Mouse (Mus musculus) intestine, embryonic 15.5 days (tissue): ENCODE data around the gene Pcsk5. TPM values are rescaled to one million over a fixed set of nuclear protein-coding genes. Genes with fewer than 3 reads are reported as not detected.

ENCODE experiments used
- ATAC-seq: fragments of 200-750 bp; cut with Nextera tagmentation; 2 replicates; pipeline ENCODE4 v1.8.0; 2017; ENCODE audit warnings: moderate TSS enrichment, moderate library complexity
- H3K27ac ChIP-seq: fragments of 300-500 bp; sonication (generic); 2 replicates; pipeline ENCODE4 v1.5.1; 2015; ENCODE audit warnings: mild to moderate bottlenecking, inconsistent platforms
- H3K27me3 ChIP-seq: fragments of 300-500 bp; sonication (generic); replicated peaks from 2 replicates; pipeline ENCODE4 v1.6.1; 2015; ENCODE audit warnings: inconsistent platforms
- H3K36me3 ChIP-seq: fragments of 300-500 bp; sonication (generic); 2 replicates; pipeline ENCODE4 v1.6.1; 2015; ENCODE audit warnings: inconsistent platforms
- H3K4me1 ChIP-seq: fragments of 300-500 bp; sonication (generic); replicated peaks from 2 replicates; pipeline ENCODE4 v1.6.1; 2015; ENCODE audit warnings: inconsistent platforms
- H3K4me2 ChIP-seq: fragments of 300-500 bp; sonication (generic); replicated peaks from 2 replicates; pipeline ENCODE4 v1.6.1; 2015; ENCODE audit warnings: mild to moderate bottlenecking, inconsistent platforms
- H3K4me3 ChIP-seq: fragments of 300-500 bp; sonication (generic); replicated peaks from 2 replicates; pipeline ENCODE4 v1.5.1; 2015; ENCODE audit warnings: inconsistent platforms
- H3K9ac ChIP-seq: fragments of 300-500 bp; sonication (generic); 2 replicates; pipeline ENCODE4 v1.6.1; 2015; ENCODE audit warnings: inconsistent platforms
- H3K9me3 ChIP-seq: fragments of 300-500 bp; sonication (generic); 2 replicates; pipeline ENCODE4 v1.6.1; 2016; ENCODE audit warnings: inconsistent platforms
- WGBS: fragments of 180-500 bp; shearing (Covaris S2); methylation state at CpG from one replicate; pipeline ENCODE4 v1.1.7; 2015; 5-methylcytosine and 5-hydroxymethylcytosine counted together
- polyA plus RNA-seq: library from polyadenylated mRNA; unstranded; fragments of >200 nt; fragmentation: Nextera tagmentation; extraction: Ambion mirVana; gene quantifications from 2 replicates; pipeline ENCODE4 v1.2.1, GENCODE M21; 2015

The Pcsk5 gene
- polyA plus RNA-seq, 1 experiment from 2014 or later: 29.8 TPM

- no peaks in the 10 kb centered on the region for H3K9me3 ChIP-seq
- H3K27me3 ChIP-seq: no peaks in the 10 kb centered on the region
- no peak overlapping the region for H3K4me3 ChIP-seq
- WGBS: 83% methylated on average over 5 of the region's 5 CpGs
- no peak overlapping the region for H3K27ac ChIP-seq
- no peak overlapping the region for H3K9ac ChIP-seq
- H3K4me1 ChIP-seq: no peaks in the 10 kb centered on the region
- no peak for ATAC-seq
- no peaks in the 10 kb centered on the region for H3K36me3 ChIP-seq
- no peak overlapping the region for H3K4me2 ChIP-seq
Observed at GRCm38 (mm10) chr19:17769610-17770399, 67.6 kb downstream of the Pcsk5 start.

DNA sequence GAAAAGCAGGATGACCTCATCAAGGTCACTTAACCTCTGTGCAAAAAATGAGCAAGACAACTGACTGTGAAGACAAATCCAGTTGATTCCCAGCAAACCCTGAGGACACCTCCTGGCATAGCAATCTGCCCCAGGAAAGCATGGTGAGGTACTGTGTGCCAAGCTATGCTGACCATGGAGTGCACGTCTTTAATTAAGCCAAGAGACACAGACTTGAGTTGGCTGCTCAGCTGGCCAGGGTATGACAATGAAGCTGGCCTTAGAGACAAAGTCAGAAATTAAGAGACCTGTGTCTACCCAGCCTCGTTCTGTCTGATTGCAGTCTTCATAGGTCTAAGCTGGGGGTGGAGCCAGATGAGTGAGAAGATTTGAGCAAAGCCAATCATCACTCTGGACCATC lies 72.4 kb downstream of the Pcsk5 start:
- Histone ChIP-seq H3K9me3 (no peaks in the 10 kb centered on the region), H3K4me3 (no peak overlapping the region), H3K36me3 (no peaks in the 10 kb centered on the region), H3K4me1 (no peaks in the 10 kb centered on the region), H3K4me2 (no peak overlapping the region), H3K27me3 (no peaks in the 10 kb centered on the region), H3K27ac (no peak overlapping the region), H3K9ac (no peak overlapping the region)
- no peak for ATAC-seq
- 90% methylated on average over 2 of the region's 2 CpGs for WGBS

GRCm38 (mm10) chr19:17762740-17763139 lies 74.7 kb downstream of the Pcsk5 start:
- Histone ChIP-seq H3K4me2 (no peak overlapping the region), H3K9ac (no peak overlapping the region; the same call in 1 of the 2 replicates), H3K36me3 (no peaks in the 10 kb centered on the region), H3K27ac (no peak overlapping the region), H3K4me1 (no peaks in the 10 kb centered on the region), H3K9me3 (no peaks in the 10 kb centered on the region), H3K27me3 (no peaks in the 10 kb centered on the region), H3K4me3 (no peak overlapping the region)
- peak; percentile 32; the same call in 1 of the 2 replicates for ATAC-seq

GRCm38 (mm10) chr19:17761678-17762077 lies 75.8 kb downstream of the Pcsk5 start:
- WGBS: 76% methylated on average over 5 of the region's 5 CpGs
- no peak overlapping the region for H3K27ac ChIP-seq
- H3K4me2 ChIP-seq: no peak overlapping the region
- H3K36me3 ChIP-seq: no peaks in the 10 kb centered on the region
- H3K9ac ChIP-seq: no peak overlapping the region
- H3K4me3 ChIP-seq: no peak overlapping the region
- H3K4me1 ChIP-seq: no peaks in the 10 kb centered on the region
- peak; percentile 32; the same call in 1 of the 2 replicates for ATAC-seq
- no peaks in the 10 kb centered on the region for H3K9me3 ChIP-seq
- no peaks in the 10 kb centered on the region for H3K27me3 ChIP-seq

DNA sequence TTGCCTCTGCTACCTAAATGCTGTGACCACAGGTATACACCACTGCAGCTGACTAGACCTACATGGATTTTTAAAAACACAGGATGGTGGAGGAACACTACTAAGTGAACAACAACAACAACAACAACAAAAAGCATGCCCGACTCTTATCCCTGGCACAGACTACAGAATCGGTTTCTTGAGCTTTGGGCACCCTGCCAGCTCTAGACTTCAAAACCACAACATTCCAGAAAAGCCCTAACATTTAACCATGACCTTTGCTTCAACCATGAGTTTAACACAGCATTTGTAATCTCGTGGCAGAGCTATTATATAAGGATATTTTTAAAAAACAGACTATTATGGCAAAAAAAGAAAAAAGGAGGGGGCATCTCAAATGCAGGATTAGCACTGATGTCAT lies 84.6 kb downstream of the Pcsk5 start:
- Histone ChIP-seq H3K9me3 (no peaks in the 10 kb centered on the region), H3K36me3 (0 out of 2 replicates have a peak, but pooled peaks cover 2% of the 10 kb centered on the region), H3K9ac (no peak overlapping the region), H3K4me1 (no peaks in the 10 kb centered on the region), H3K4me2 (no peak overlapping the region), H3K4me3 (no peak overlapping the region), H3K27me3 (no peaks in the 10 kb centered on the region), H3K27ac (no peak overlapping the region)
- ATAC-seq: no peak
- WGBS: 59% methylated on average over 3 of the region's 3 CpGs

DNA sequence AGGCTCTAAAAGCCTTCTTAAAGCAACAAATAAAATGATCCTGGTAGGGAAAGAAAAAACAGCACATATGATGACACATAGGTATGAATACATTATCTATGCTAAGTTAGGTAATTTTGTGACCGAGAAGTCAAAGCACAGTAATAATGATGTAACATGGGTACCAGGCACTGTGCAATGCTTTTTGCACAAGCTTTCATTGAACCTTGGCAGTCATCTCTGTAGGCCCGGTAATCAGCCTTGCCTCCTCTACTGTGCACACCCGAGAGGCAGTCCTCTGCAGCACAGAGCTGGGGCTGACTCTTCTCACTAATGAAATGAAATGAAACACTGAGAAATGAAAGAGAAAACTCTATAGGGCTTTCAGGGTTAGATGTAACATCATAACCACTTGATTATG lies 89.1 kb downstream of the Pcsk5 start:
- Histone ChIP-seq H3K27ac (no peak overlapping the region), H3K4me2 (no peak overlapping the region), H3K9ac (no peak overlapping the region), H3K36me3 (0 out of 2 replicates have a peak, but pooled peaks cover 2% of the 10 kb centered on the region), H3K9me3 (no peaks in the 10 kb centered on the region), H3K27me3 (no peaks in the 10 kb centered on the region), H3K4me3 (no peak overlapping the region), H3K4me1 (no peaks in the 10 kb centered on the region)
- ATAC-seq: no peak
- WGBS: 92% methylated on average over 3 of the region's 3 CpGs

- peak overlapping the region; percentile 70 for H3K27ac ChIP-seq
- no peak overlapping the region for H3K9ac ChIP-seq
- no peaks in the 10 kb centered on the region for H3K36me3 ChIP-seq
- no peaks in the 10 kb centered on the region for H3K4me1 ChIP-seq
- no peak for ATAC-seq
- no peaks in the 10 kb centered on the region for H3K27me3 ChIP-seq
- WGBS: 90% methylated on average over 2 of the region's 2 CpGs
- H3K9me3 ChIP-seq: no peaks in the 10 kb centered on the region
- H3K4me2 ChIP-seq: no peak overlapping the region
- no peak overlapping the region for H3K4me3 ChIP-seq
Observed at GRCm38 (mm10) chr19:17745380-17745779, 92.1 kb downstream of the Pcsk5 start.

GRCm38 (mm10) chr19:17744474-17745069 lies 92.9 kb downstream of the Pcsk5 start:
- Histone ChIP-seq H3K9ac (no peak overlapping the region), H3K4me1 (no peaks in the 10 kb centered on the region), H3K9me3 (no peaks in the 10 kb centered on the region), H3K27me3 (no peaks in the 10 kb centered on the region), H3K4me2 (no peak overlapping the region), H3K36me3 (no peaks in the 10 kb centered on the region), H3K4me3 (no peak overlapping the region), H3K27ac (peak overlapping the region; percentile 70)
- ATAC-seq: peak; percentile 93
- WGBS: 54% methylated on average over 8 of the region's 8 CpGs

DNA sequence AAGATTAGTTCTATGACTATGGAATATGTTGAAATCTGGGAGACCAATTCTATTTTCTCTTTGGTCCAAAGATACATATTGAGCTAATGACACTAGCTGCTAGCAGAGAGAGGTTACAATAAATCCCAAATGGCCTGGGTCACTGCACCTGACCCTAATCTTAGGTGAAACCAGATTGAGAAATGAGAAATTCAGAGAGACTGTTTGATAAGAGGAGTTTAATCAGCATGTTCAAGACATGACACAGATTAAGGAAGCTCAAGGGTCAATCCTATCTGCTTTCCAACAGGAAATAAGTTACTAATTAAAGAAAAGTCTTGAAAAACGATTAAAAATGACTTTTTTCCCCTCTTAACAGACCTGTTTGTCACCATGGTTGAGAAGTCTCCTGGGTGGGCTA lies 96.0 kb downstream of the Pcsk5 start:
- 29% methylated on average over 1 of the region's 1 CpGs for WGBS
- Histone ChIP-seq H3K36me3 (no peaks in the 10 kb centered on the region), H3K9ac (no peak overlapping the region), H3K4me2 (no peak overlapping the region), H3K27me3 (no peaks in the 10 kb centered on the region), H3K4me3 (no peak overlapping the region), H3K27ac (peak overlapping the region; percentile 32; the same call in 1 of the 2 replicates), H3K4me1 (no peaks in the 10 kb centered on the region), H3K9me3 (no peaks in the 10 kb centered on the region)
- ATAC-seq: peak; percentile 78

GRCm38 (mm10) chr19:17732676-17733277 lies 104.7 kb downstream of the Pcsk5 start:
- peak; percentile 68 for ATAC-seq
- Histone ChIP-seq H3K9ac (no peak overlapping the region), H3K27me3 (no peaks in the 10 kb centered on the region), H3K4me1 (no peaks in the 10 kb centered on the region), H3K36me3 (peaks cover 4% of the 10 kb centered on the region; the same call in 1 of the 2 replicates), H3K4me2 (no peak overlapping the region), H3K9me3 (no peaks in the 10 kb centered on the region), H3K27ac (no peak overlapping the region), H3K4me3 (no peak overlapping the region)

GRCm38 (mm10) chr19:17717066-17717465 lies 120.4 kb downstream of the Pcsk5 start:
- no peaks in the 10 kb centered on the region for H3K36me3 ChIP-seq
- H3K27ac ChIP-seq: no peak overlapping the region
- no peaks in the 10 kb centered on the region for H3K9me3 ChIP-seq
- H3K4me3 ChIP-seq: no peak overlapping the region
- 87% methylated on average over 10 of the region's 10 CpGs for WGBS
- no peak overlapping the region for H3K9ac ChIP-seq
- ATAC-seq: no peak
- no peaks in the 10 kb centered on the region for H3K4me1 ChIP-seq
- no peaks in the 10 kb centered on the region for H3K27me3 ChIP-seq
- no peak overlapping the region for H3K4me2 ChIP-seq

DNA sequence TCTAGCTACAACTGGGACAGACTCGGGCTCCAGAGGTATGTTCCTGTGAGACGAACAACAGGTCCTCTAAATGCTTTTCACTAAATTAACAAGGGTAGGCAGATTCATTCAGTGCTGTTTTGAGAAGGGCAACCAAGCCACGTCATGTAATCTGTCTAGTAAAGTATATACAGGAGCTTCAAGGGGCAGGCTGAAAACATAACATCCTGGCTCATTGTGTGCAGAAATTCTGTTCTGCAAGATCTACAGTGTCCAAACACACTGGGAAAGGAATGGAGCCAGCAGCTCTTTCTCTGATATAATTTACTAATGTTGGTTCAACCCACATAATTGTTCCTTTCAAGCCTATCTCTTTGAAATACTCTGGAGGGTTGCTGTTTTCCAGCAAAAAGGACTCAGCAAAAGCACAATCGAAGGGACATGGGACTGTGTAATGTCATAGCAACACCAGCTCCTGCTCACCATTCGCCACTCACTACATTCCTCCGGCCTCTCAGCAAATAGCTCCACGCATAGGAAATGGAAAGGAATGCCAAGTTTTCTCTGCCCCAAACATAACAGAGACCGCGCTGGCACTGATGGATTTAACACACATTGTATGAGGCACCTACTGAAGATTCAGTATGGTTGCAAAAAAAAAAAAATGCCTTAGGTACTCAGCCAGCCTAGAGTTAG lies 122.0 kb downstream of the Pcsk5 start:
- Histone ChIP-seq H3K4me1 (no peaks in the 10 kb centered on the region), H3K4me2 (no peak overlapping the region), H3K27ac (0 out of 2 replicates have a peak overlapping the region, but pooled peaks have one; percentile 6), H3K27me3 (no peaks in the 10 kb centered on the region), H3K9me3 (no peaks in the 10 kb centered on the region), H3K4me3 (no peak overlapping the region), H3K9ac (no peak overlapping the region), H3K36me3 (no peaks in the 10 kb centered on the region)
- peak; percentile 44 for ATAC-seq
- WGBS: 47% methylated on average over 9 of the region's 9 CpGs
